Mouse (Mus musculus) limb, embryonic 14.5 days (tissue): ENCODE measurements at regions not wholly inside any gene's neighbourhood (a gene's known extent, or its start where the extent isn't known, plus 50 kb on each side); places are given as distances from the start of the nearest gene placed in this dataset.
A peak's percentile ranks its signal among the peaks of the same experiment; 100 is the strongest.

ENCODE experiments used
- ATAC-seq: fragments of 200-750 bp; cut with Nextera tagmentation; 2 replicates; pipeline ENCODE4 v1.8.0; 2017; ENCODE audit warnings: low read depth, moderate number of reproducible peaks, moderate TSS enrichment; ENCODE audit not compliant: low FRiP score
- DNase-seq: peaks from one replicate; pipeline ENCODE4 v3.0.0-alpha.2; 2015; ENCODE audit warnings: low spot score
- H3K27ac ChIP-seq: fragments of 300-500 bp; sonication (generic); replicated peaks from 2 replicates; pipeline ENCODE4 v1.5.1; 2014; ENCODE audit warnings: low read depth, mild to moderate bottlenecking, low read length, moderate library complexity, mixed read lengths
- H3K27me3 ChIP-seq: fragments of 300-500 bp; sonication (generic); 2 replicates; pipeline ENCODE4 v1.6.1; 2014; ENCODE audit warnings: low read length, mixed read lengths; ENCODE audit not compliant: control insufficient read depth, insufficient read depth
- H3K36me3 ChIP-seq: fragments of 300-500 bp; sonication (generic); 2 replicates; pipeline ENCODE4 v1.6.1; 2014; ENCODE audit warnings: mild to moderate bottlenecking, low read length, moderate library complexity, mixed read lengths; ENCODE audit not compliant: control insufficient read depth, insufficient read depth
- H3K4me1 ChIP-seq: fragments of 300-500 bp; sonication (generic); 2 replicates; pipeline ENCODE4 v1.6.1; 2014; ENCODE audit warnings: antibody characterized with exemption, low read length, mixed read lengths; ENCODE audit not compliant: control insufficient read depth, insufficient read depth
- H3K4me2 ChIP-seq: fragments of 300-500 bp; sonication (generic); replicated peaks from 2 replicates; pipeline ENCODE4 v1.6.1; 2014; ENCODE audit warnings: low read depth, mild to moderate bottlenecking, low read length, moderate library complexity; ENCODE audit not compliant: severe bottlenecking
- H3K4me3 ChIP-seq: fragments of 300-500 bp; sonication (generic); replicated peaks from 2 replicates; pipeline ENCODE4 v1.5.1; 2014; ENCODE audit warnings: low read length
- H3K9ac ChIP-seq: fragments of 300-500 bp; sonication (generic); 2 replicates; pipeline ENCODE4 v1.6.1; 2014; ENCODE audit warnings: mild to moderate bottlenecking, low read depth, low read length, moderate library complexity; ENCODE audit not compliant: severe bottlenecking
- H3K9me3 ChIP-seq: fragments of 300-500 bp; sonication (generic); 2 replicates; pipeline ENCODE4 v1.6.1; 2016; ENCODE audit warnings: low read length; ENCODE audit not compliant: control insufficient read depth
- POLR2A ChIP-seq: fragments of 200-500 bp; IDR thresholded peaks from 2 replicates; pipeline ENCODE4 v1.8.0; 2012; ENCODE audit warnings: inconsistent platforms, mild to moderate bottlenecking, moderate library complexity, borderline replicate concordance; ENCODE audit not compliant: insufficient read depth, insufficient read length; ENCODE audit errors: extremely low read depth
- WGBS: fragments of 180-500 bp; shearing (Covaris S2); extraction: QIAGEN DNeasy Blood & Tissue Kit; methylation state at CpG from one replicate; pipeline ENCODE4 v1.1.7; 2014; 5-methylcytosine and 5-hydroxymethylcytosine counted together

GRCm38 (mm10) chr6:54754810-54755209, 61.9 kb upstream of the Znrf2 start:
- TF ChIP-seq POLR2A: no peak
- H3K4me1 ChIP-seq: peaks cover 4% of the 10 kb centered on the region; the same call in 1 of the 2 replicates
- WGBS: 77% methylated on average over 2 of the region's 2 CpGs
- no peak for DNase-seq
- no peak overlapping the region for H3K9ac ChIP-seq
- no peak overlapping the region for H3K4me3 ChIP-seq
- H3K4me2 ChIP-seq: no peak overlapping the region
- no peak for ATAC-seq
- no peaks in the 10 kb centered on the region for H3K27me3 ChIP-seq
- H3K9me3 ChIP-seq: no peaks in the 10 kb centered on the region
- H3K27ac ChIP-seq: no peak overlapping the region
- H3K36me3 ChIP-seq: no peaks in the 10 kb centered on the region

GRCm38 (mm10) chr6:54757511-54757911, 59.2 kb upstream of the Znrf2 start:
- Histone ChIP-seq H3K27ac (no peak overlapping the region), H3K27me3 (no peaks in the 10 kb centered on the region), H3K9me3 (no peaks in the 10 kb centered on the region), H3K4me1 (peaks cover 8% of the 10 kb centered on the region; the same call in 1 of the 2 replicates), H3K4me3 (no peak overlapping the region), H3K9ac (no peak overlapping the region), H3K36me3 (no peaks in the 10 kb centered on the region), H3K4me2 (no peak overlapping the region)
- TF ChIP-seq POLR2A: no peak
- DNase-seq (no peak), ATAC-seq (no peak)
- 72% methylated on average over 5 of the region's 5 CpGs for WGBS

GRCm38 (mm10) chr6:54758112-54758511, 58.6 kb upstream of the Znrf2 start:
- no peaks in the 10 kb centered on the region for H3K36me3 ChIP-seq
- H3K4me3 ChIP-seq: no peak overlapping the region
- no peak overlapping the region for H3K27ac ChIP-seq
- H3K4me2 ChIP-seq: no peak overlapping the region
- no peaks in the 10 kb centered on the region for H3K27me3 ChIP-seq
- peaks cover 8% of the 10 kb centered on the region; the same call in 1 of the 2 replicates for H3K4me1 ChIP-seq
- ATAC-seq: no peak
- no peak for DNase-seq
- no peak overlapping the region for H3K9ac ChIP-seq
- TF ChIP-seq POLR2A: no peak
- no peaks in the 10 kb centered on the region for H3K9me3 ChIP-seq
- 50% methylated on average over 2 of the region's 2 CpGs for WGBS

- Histone ChIP-seq H3K36me3 (no peaks in the 10 kb centered on the region), H3K4me3 (no peak overlapping the region), H3K4me2 (no peak overlapping the region), H3K27ac (no peak overlapping the region), H3K9ac (no peak overlapping the region), H3K27me3 (no peaks in the 10 kb centered on the region), H3K9me3 (no peaks in the 10 kb centered on the region), H3K4me1 (peaks cover 8% of the 10 kb centered on the region; the same call in 1 of the 2 replicates)
- no peak for ATAC-seq
- 49% methylated on average over 8 of the region's 8 CpGs for whole genome bisulfite sequencing
- DNase-seq: no peak
- TF ChIP-seq POLR2A: no peak
Observed at GRCm38 (mm10) chr6:54759263-54759662, 57.5 kb upstream of the Znrf2 start.

- H3K36me3 ChIP-seq: no peaks in the 10 kb centered on the region
- H3K9me3 ChIP-seq: no peaks in the 10 kb centered on the region
- no peaks in the 10 kb centered on the region for H3K27me3 ChIP-seq
- no peak for TF ChIP-seq POLR2A
- H3K9ac ChIP-seq: no peak overlapping the region
- DNase-seq (no peak), ATAC-seq (no peak)
- H3K27ac ChIP-seq: no peak overlapping the region
- 1% methylated on average over 11 of the region's 11 CpGs for WGBS
- H3K4me3 ChIP-seq: no peak overlapping the region; the same call in 1 of the 2 replicates
- peaks cover 8% of the 10 kb centered on the region; the same call in 1 of the 2 replicates for H3K4me1 ChIP-seq
- H3K4me2 ChIP-seq: peak overlapping the region; percentile 25
Observed at GRCm38 (mm10) chr6:54759942-54760498, 56.7 kb upstream of the Znrf2 start.
